Mouse (Mus musculus): ENCODE measurements at regions not wholly inside any gene's neighbourhood (a gene's known extent, or its start where the extent isn't known, plus 50 kb on each side); places are given as distances from the start of the nearest gene placed in this dataset.

DNA sequence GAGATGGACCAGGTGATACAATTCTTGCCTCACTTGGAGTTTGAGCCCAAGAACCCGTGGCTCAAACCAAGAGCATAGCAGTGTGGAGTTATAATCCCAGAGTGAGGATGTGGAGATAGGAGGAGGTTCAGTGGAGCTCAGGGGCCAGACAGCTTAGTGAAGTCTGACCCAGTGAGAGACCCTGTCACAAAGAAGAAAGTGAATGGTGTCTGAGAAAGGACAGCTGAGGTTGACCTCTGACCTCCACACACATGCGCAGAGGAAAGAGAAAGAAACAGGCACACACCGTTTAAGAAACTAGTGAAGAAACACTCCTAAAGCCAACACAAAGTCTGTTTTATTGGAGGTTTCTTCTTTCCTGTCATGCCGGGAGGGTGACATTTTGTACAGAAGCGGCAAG lies 124.7 kb upstream of the Mkln1 start:
- TF ChIP-seq POLR2A (IDR thresholded peaks at IDR 0.05; ENCODE audit: extremely low read depth, insufficient read depth, low read length) (no peak), CTCF (IDR thresholded peaks at IDR 0.05; ENCODE audit: extremely low read depth, insufficient read depth, low read length) (no peak)

Data from cortical plate, adult 2 months (tissue).